Mouse (Mus musculus) central nervous system, embryonic 11.5 days (tissue): Measurements from ENCODE around the gene Gm17026. TPM values are rescaled to one million over a fixed set of nuclear protein-coding genes. Genes with fewer than 3 reads are reported as not detected.

ENCODE experiments used
- polyA plus RNA-seq: library from polyadenylated mRNA; depleted of rRNA; stranded (reverse); fragments of >200 nt; gene quantifications from 2 replicates; pipeline ENCODE4 v1.2.3, GENCODE M21; 2012; rRNA removed

Gene Gm17026
- not detected in 2 replicates for polyA plus RNA-seq

DNA sequence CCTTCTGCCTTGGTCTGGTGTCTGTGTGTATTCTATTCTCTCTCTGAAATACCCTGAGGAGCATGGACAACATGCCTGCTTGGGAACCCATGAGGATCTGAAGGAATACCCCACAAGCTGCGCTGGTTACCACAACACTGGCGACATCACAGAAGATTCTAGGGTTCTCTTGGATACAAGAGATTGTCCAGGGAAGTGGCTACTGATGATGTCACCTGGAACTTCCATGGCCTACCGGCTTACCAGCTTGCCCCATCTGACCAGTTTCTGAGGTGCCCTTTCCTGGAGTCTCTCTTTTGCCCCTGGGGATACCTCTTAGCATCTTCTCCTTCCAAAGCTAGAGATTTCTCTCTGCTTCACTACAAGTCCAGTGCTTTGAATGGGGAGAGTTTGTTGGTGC is at the start of gene Gm17026:
TSS of gene Gm17026 (minus strand) at position 101 of the 400 bp plus-strand sequence.

DNA sequence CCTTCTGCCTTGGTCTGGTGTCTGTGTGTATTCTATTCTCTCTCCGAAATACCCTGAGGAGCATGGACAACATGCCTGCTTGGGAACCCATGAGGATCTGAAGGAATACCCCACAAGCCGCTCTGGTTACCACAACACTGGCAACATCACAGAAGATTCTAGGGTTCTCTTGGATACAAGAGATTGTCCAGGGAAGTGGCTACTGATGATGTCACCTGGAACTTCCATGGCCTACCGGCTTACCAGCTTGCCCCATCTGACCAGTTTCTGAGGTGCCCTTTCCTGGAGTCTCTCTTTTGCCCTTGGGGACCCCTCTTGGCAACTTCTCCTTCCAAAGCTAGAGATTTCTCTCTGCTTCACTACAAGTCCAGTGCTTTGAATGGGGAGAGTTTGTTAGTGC is 37.4 kb upstream of the Gm17026 start, which contains the start of gene Gm9611:
TSS of gene Gm9611 (minus strand) at position 101 of the 400 bp plus-strand sequence.

Other genes starting within 250 kb of the Gm17026 start
- not detected in 2 replicates for gene Gm7951, start 142.7 kb downstream of the Gm17026 start, polyA plus RNA-seq
- not detected in 2 replicates for gene Gm17027, start 97.4 kb downstream of the Gm17026 start, polyA plus RNA-seq
- gene Gm3573, start 69.3 kb downstream of the Gm17026 start, polyA plus RNA-seq, result not detected in 2 replicates
- not detected in 2 replicates for gene Gm9611, start 37.3 kb upstream of the Gm17026 start, polyA plus RNA-seq
- not detected in 2 replicates for gene Gm7995, start 50.2 kb upstream of the Gm17026 start, polyA plus RNA-seq
- gene Gm8005, start 179.6 kb upstream of the Gm17026 start, polyA plus RNA-seq, result not detected in 2 replicates
- not detected in 2 replicates for gene Gm8011, start 203.8 kb upstream of the Gm17026 start, polyA plus RNA-seq
- gene Gm8020, start 242.3 kb upstream of the Gm17026 start, polyA plus RNA-seq, result not detected in 2 replicates